Mouse (Mus musculus) spleen, adult 2 months (tissue): ENCODE data around the gene Slc22a14.

Source experiments
- CTCF ChIP-seq: fragments of 200-500 bp; IDR thresholded peaks from 2 replicates; pipeline ENCODE4 v1.5.1; 2011; ENCODE audit warnings: mild to moderate bottlenecking, inconsistent platforms; ENCODE audit not compliant: insufficient read depth, insufficient read length, insufficient replicate concordance; ENCODE audit errors: extremely low read depth
- POLR2A ChIP-seq: fragments of 200-500 bp; IDR thresholded peaks from 2 replicates; pipeline ENCODE4 v1.6.1; 2011; ENCODE audit warnings: low read depth, low read length, inconsistent platforms

DNA sequence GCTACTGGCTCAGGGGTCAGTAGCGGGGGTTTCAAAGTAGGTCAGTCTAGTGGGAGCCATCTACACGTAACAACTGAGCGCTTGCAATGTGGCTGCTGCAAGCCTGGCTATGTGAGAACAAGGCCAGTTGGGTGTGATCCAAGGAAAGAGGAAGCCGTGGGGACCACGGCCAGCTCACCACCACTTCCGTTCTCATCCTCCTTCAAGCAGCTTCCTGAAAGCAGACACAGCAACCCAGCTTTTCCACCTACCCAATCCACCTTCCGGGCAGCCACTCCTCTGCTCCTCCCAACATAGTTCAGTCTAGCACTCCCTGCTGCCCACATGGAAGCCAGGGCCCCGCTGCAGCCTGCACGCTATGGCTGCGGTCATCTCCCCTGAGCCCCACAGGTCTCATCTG, 31.0 kb downstream of the Slc22a14 start:
- no peak for TF ChIP-seq POLR2A
- no peak for TF ChIP-seq CTCF
